8 mouse cellular contexts compared by ENCODE assay signal in the genomic region with DNA sequence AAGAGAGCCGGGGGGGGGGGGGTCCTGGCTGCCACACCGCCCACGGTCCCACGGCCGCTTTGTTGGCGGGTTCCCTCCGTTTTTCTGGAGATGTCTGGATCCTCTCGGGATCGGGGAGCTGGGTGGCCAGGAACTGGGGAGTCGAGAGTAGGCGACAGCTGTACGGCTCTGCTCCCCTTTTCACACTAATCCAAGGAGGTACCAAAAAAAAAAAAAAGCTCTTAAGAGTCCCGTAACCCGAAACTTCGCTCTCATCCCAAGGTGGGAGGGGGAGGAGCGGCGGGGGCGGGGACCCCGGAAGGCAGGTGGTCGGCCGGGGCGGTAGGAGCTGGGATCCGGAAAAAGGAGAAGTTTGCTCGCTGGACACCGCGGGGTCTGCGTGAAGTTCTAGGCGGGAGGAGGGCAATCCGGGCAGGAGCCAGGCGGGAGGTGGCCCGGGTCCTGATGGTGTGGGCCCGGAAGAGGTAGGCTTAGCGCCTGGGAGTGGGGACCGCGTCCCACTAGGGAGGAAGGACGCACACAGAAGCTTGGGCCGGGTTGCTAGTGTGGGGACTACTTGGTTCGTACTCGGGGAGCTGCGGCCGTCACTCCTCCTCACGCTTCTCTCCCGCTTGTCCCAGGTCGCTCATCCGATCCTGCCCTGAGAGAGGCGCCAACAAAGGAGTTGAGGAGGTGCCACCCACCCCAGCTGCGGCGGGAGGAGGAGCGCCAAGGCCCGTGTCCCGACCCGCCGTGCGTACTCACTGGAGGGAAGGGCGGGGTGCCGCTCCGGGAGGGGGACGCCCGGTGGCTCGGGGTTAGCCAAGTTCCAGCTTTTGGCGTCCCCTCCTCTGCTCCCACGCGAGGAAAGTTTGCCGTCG. TPM values are rescaled to one million over a fixed set of nuclear protein-coding genes. Genes with fewer than 3 reads are reported as not detected.
DNase-seq lines count a peak whose midpoint lies in the region; ATAC-seq and TF ChIP-seq lines count a peak whose summit lies in the region.

No protein-coding gene starts in this region.

- no peaks in the 10 kb centered on the region for H3K9me3 ChIP-seq in forebrain, embryonic 14.5 days (replicated peaks; ENCODE audit: control insufficient read depth, low read length)
- no peaks in the 10 kb centered on the region for H3K9me3 ChIP-seq in limb, embryonic 11.5 days (ENCODE audit: control insufficient read depth, low read length)
- no peaks in the 10 kb centered on the region for H3K9me3 ChIP-seq in midbrain, embryonic 10.5 days (replicated peaks)

- ATAC-seq in CD4-positive, CD25-positive, alpha-beta regulatory T cell, adult 4 months: no peak
- ATAC-seq in forebrain, embryonic 14.5 days: peak; percentile 68
- ATAC-seq in limb, embryonic 11.5 days (ENCODE audit: insufficient number of reproducible peaks, low FRiP score, low TSS enrichment, low read depth): peak; percentile 63

- H3K27ac ChIP-seq in forebrain, embryonic 14.5 days (ENCODE audit: low read depth, low read length): peak overlapping the region; percentile 71
- H3K27ac ChIP-seq in limb, embryonic 11.5 days (replicated peaks; ENCODE audit: low read depth, low read length): peak overlapping the region; percentile 87
- H3K27ac ChIP-seq in midbrain, embryonic 10.5 days (replicated peaks): peak overlapping the region; percentile 97

- H3K9ac ChIP-seq in forebrain, embryonic 14.5 days (ENCODE audit: low read length): peak overlapping the region; percentile 75
- peak overlapping the region; percentile 76 for H3K9ac ChIP-seq in limb, embryonic 11.5 days (ENCODE audit: low read length)

- peaks cover 3% of the 10 kb centered on the region; the same call in 1 of the 2 replicates for H3K36me3 ChIP-seq in forebrain, embryonic 14.5 days (ENCODE audit: control insufficient read depth, insufficient read depth, low read length)
- H3K36me3 ChIP-seq in limb, embryonic 11.5 days (ENCODE audit: control insufficient read depth, insufficient read depth, low read length): peaks cover 2% of the 10 kb centered on the region; the same call in 1 of the 2 replicates
- H3K36me3 ChIP-seq in midbrain, embryonic 10.5 days: peaks cover 32% of the 10 kb centered on the region

- 0 out of 2 replicates have a peak, but pooled peaks have one; percentile 1 for TF ChIP-seq POLR2A in brain, embryonic 14.5 days (IDR thresholded peaks at IDR 0.05; ENCODE audit: borderline replicate concordance, extremely low read depth, insufficient read depth, insufficient read length, poor library complexity, severe bottlenecking)

- peaks cover 4% of the 10 kb centered on the region; the same call in 1 of the 2 replicates for H3K27me3 ChIP-seq in forebrain, embryonic 14.5 days (replicated peaks; ENCODE audit: control insufficient read depth, insufficient read depth, low read length)
- no peaks in the 10 kb centered on the region for H3K27me3 ChIP-seq in limb, embryonic 11.5 days (ENCODE audit: control insufficient read depth, insufficient read depth, low read length)
- H3K27me3 ChIP-seq in midbrain, embryonic 10.5 days (ENCODE audit: low read depth, poor library complexity, severe bottlenecking): peaks cover 17% of the 10 kb centered on the region

- H3K4me2 ChIP-seq in forebrain, embryonic 14.5 days (ENCODE audit: low read length): peak overlapping the region; percentile 94
- peak overlapping the region; percentile 96 for H3K4me2 ChIP-seq in limb, embryonic 11.5 days (ENCODE audit: low read depth, severe bottlenecking)

- H3K4me3 ChIP-seq in forebrain, embryonic 14.5 days (ENCODE audit: low read depth, low read length): peak overlapping the region; percentile 70
- H3K4me3 ChIP-seq in limb, embryonic 11.5 days (ENCODE audit: low read depth, low read length): peak overlapping the region; percentile 65
- peak overlapping the region; percentile 84 for H3K4me3 ChIP-seq in midbrain, embryonic 10.5 days

- under 1% methylated on average over 58 of the region's 65 CpGs for WGBS in forebrain, embryonic 14.5 days
- WGBS in limb, embryonic 11.5 days: 0% methylated on average over 61 of the region's 65 CpGs
- under 1% methylated on average over 65 of the region's 65 CpGs for WGBS in midbrain, embryonic 10.5 days

- TF ChIP-seq CTCF in brain, embryonic 14.5 days (IDR thresholded peaks at IDR 0.05; ENCODE audit: borderline replicate concordance, extremely low read depth, insufficient read depth, insufficient read length): no peak

- DNase-seq in CD4-positive, CD25-positive, alpha-beta regulatory T cell, adult 2 months (ENCODE audit: low read depth, low spot score): peak; percentile 1
- DNase-seq in brain, embryonic 14.5 days (ENCODE audit: low read depth): peak; percentile 75
- DNase-seq in forebrain, embryonic 14.5 days (ENCODE audit: low spot score): peak; percentile 60
- peak; percentile 55 for DNase-seq in heart, postnatal 4 days
- DNase-seq in limb, embryonic 11.5 days (ENCODE audit: low spot score): peak; percentile 84
- peak; percentile 79 for DNase-seq in midbrain, embryonic 10.5 days (ENCODE audit: low spot score)
- peak; percentile 75 to 79 for DNase-seq in urinary bladder, adult 18-20 months (ENCODE audit: low spot score in 2 of 2)

- peaks cover 10% of the 10 kb centered on the region for H3K4me1 ChIP-seq in forebrain, embryonic 14.5 days (ENCODE audit: control insufficient read depth, insufficient read depth, low read length)
- H3K4me1 ChIP-seq in limb, embryonic 11.5 days (ENCODE audit: control insufficient read depth, insufficient read depth, low read length): peaks cover 7% of the 10 kb centered on the region
- peaks cover 45% of the 10 kb centered on the region for H3K4me1 ChIP-seq in midbrain, embryonic 10.5 days

RNA-seq across cellular contexts. Expression of gene Tpbg, which starts 1.1 kb away (rescaled TPM):
- not detected for polyA plus RNA-seq in CD4-positive, CD25-positive, alpha-beta regulatory T cell, adult 4 months (2017; shearing (Covaris generic))
- polyA plus RNA-seq in brain, embryonic 14.5 days (2012; rRNA removed): 16.9 and 25.0 TPM in 2 replicates
- polyA plus RNA-seq in forebrain, embryonic 14.5 days (2014; fragmentation: Nextera tagmentation; extraction: Ambion mirVana): 14.5 and 15.5 TPM in 2 replicates
- 1 to 10 TPM; 4.4 to 6.2 TPM for total RNA-seq in heart, postnatal 4 days (2021)
- polyA plus RNA-seq in limb, embryonic 11.5 days (2014; fragmentation: Nextera tagmentation; extraction: Ambion mirVana): 26.3 and 29.2 TPM in 2 replicates
- polyA plus RNA-seq in midbrain, embryonic 10.5 days (2016; fragmentation: Nextera tagmentation; extraction: Ambion mirVana): 37.6 and 42.0 TPM in 2 replicates

Comparison
In these comparisons a context has a peak if more than half of its experiments do, and no peak if none do; other contexts are left out.
1. DNase-seq: peak in every context shown above with its lines; median percentile 84 in limb, embryonic 11.5 days; 79 in midbrain, embryonic 10.5 days; 77 in urinary bladder, adult 18-20 months; 75 in brain, embryonic 14.5 days; 60 in forebrain, embryonic 14.5 days; 55 in heart, postnatal 4 days; 1 in CD4-positive, CD25-positive, alpha-beta regulatory T cell, adult 2 months.
2. RNA of gene Tpbg, which starts 1.1 kb away (polyA plus RNA-seq): 37.6 to 42.0 TPM in midbrain, embryonic 10.5 days, 26.3 to 29.2 TPM in limb, embryonic 11.5 days, 16.9 to 25.0 TPM in brain, embryonic 14.5 days and 14.5 to 15.5 TPM in forebrain, embryonic 14.5 days; not detected in CD4-positive, CD25-positive, alpha-beta regulatory T cell, adult 4 months; every median in the first group is over 10 times any median in the second.
3. Peak in every context shown above with its lines, with median percentiles within 50 percentile points of each other: H3K27ac ChIP-seq and H3K4me3 ChIP-seq.